Mouse (Mus musculus): ENCODE results near the gene Ampd1. TPM values are rescaled to one million over a fixed set of nuclear protein-coding genes. Genes with fewer than 3 reads are reported as not detected.

Gene Ampd1
- polyA plus RNA-seq, 1 experiment from 2014 or later = 0.66 TPM

DNA sequence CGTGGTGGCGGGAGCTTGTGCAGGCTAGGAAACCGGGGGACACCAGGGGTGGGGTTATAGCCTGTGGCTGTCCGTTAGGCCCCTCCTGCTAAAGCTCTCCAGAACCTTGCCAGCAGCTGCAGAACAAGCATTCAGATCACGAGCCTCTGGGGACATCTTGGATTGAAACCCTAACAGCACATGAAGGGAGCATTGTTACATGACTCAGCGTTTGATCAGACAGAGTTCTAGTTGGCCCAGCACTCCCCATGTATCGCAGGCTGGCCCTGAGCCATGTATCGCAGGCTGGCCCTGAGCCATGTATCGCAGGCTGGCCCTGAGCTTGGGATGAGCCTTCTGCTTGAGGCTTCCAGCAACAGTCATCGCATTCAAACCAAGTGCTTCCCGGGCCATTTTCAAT lies 67.5 kb downstream of the Ampd1 start:
- Histone ChIP-seq H3K4me2 (replicated peaks) (no peak overlapping the region), H3K4me1 (no peaks in the 10 kb centered on the region), H3K9me3 (no peaks in the 10 kb centered on the region), H3K36me3 (no peaks in the 10 kb centered on the region), H3K4me3 (no peak overlapping the region), H3K9ac (no peak overlapping the region), H3K27ac (no peak overlapping the region), H3K27me3 (replicated peaks) (no peaks in the 10 kb centered on the region)
- ATAC-seq (ENCODE audit: low FRiP score, low read depth) = no peak
- 93% methylated on average over 11 of the region's 11 CpGs for WGBS

DNA sequence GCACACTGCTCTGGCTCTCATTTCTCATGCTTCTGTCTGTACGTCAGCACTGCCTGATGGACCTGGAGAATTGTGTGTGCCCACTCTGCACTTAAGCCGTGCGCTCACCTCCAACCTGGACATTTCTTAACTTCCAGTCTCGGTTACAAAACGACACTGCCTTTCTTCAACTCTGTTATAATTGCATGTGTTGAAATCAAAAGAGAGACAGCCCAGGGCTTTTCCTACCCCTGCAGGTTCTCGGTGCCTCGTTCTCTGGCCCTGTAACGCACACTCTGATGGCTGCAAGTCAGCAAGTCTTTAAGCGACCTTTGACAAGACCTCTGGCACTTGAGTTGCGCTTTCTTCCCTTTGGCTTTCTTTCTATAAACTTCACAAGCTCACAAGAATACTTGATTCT lies 68.6 kb downstream of the Ampd1 start:
- no peak overlapping the region for H3K4me2 ChIP-seq (replicated peaks)
- no peak overlapping the region for H3K27ac ChIP-seq
- no peaks in the 10 kb centered on the region for H3K27me3 ChIP-seq (replicated peaks)
- H3K36me3 ChIP-seq = no peaks in the 10 kb centered on the region
- H3K9me3 ChIP-seq = no peaks in the 10 kb centered on the region
- H3K4me1 ChIP-seq = no peaks in the 10 kb centered on the region
- H3K4me3 ChIP-seq = no peak overlapping the region
- no peak for ATAC-seq (ENCODE audit: low FRiP score, low read depth)
- WGBS = 90% methylated on average over 10 of the region's 10 CpGs
- no peak overlapping the region for H3K9ac ChIP-seq

- no peak for ATAC-seq (ENCODE audit: low FRiP score, low read depth)
- 79% methylated on average over 2 of the region's 2 CpGs for WGBS
- Histone ChIP-seq H3K9ac (no peak overlapping the region), H3K4me2 (replicated peaks) (no peak overlapping the region), H3K4me3 (no peak overlapping the region), H3K9me3 (no peaks in the 10 kb centered on the region), H3K4me1 (no peaks in the 10 kb centered on the region), H3K27me3 (replicated peaks) (no peaks in the 10 kb centered on the region), H3K36me3 (no peaks in the 10 kb centered on the region), H3K27ac (no peak overlapping the region)
Observed at GRCm38 (mm10) chr3:103145336-103145735, 71.5 kb downstream of the Ampd1 start.

- Histone ChIP-seq H3K4me1 (no peaks in the 10 kb centered on the region), H3K4me3 (no peak overlapping the region), H3K27ac (no peak overlapping the region), H3K27me3 (replicated peaks) (no peaks in the 10 kb centered on the region), H3K4me2 (replicated peaks) (no peak overlapping the region), H3K36me3 (no peaks in the 10 kb centered on the region), H3K9me3 (no peaks in the 10 kb centered on the region), H3K9ac (no peak overlapping the region)
- no peak for ATAC-seq (ENCODE audit: low FRiP score, low read depth)
- 80% methylated on average over 4 of the region's 4 CpGs for WGBS
Observed at GRCm38 (mm10) chr3:103145791-103146190, 72.0 kb downstream of the Ampd1 start.

DNA sequence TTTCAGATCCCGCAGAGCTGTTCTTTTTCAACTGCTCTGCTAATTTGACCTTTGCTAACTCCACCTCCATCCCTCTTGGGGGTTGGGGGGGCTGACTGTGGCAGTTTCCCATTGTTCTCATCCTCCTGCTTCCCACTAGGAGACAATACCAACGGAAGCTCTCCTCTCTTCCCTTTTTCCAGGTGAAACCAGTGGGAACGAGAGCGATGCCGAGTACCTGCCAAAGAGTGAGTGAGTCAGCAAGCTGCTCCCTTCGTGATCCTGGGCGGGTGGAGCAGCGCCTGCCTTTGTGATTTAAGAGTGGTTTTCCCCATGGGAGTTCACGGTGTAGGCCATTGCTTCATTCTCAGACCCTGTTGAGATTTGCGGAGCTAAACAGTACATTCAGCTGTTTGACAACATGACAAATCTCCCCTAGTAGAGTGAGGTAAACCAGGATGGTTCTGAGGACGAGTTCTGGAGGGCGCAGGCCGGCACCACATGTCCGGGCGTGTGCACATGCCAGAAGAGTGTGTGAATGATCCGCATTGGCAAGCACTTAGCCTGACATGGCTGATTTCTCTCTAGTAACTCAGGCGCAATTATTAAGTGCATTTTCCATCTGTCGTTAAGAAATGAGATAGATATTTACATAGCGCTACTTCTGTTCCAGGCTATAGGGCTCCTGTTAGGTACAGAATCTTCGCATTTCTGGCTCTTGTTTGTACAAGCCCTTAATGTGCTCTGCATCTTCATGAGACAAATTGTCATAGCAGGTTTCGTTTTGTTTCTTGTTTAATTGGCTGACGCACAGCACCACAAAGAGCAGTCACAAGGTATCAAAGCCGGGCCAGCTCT lies 72.7 kb downstream of the Ampd1 start:
- Histone ChIP-seq H3K9me3 (no peaks in the 10 kb centered on the region), H3K4me1 (no peaks in the 10 kb centered on the region), H3K4me2 (replicated peaks) (no peak overlapping the region), H3K27ac (no peak overlapping the region), H3K27me3 (replicated peaks) (no peaks in the 10 kb centered on the region), H3K9ac (no peak overlapping the region), H3K4me3 (no peak overlapping the region), H3K36me3 (no peaks in the 10 kb centered on the region)
- no peak for ATAC-seq (ENCODE audit: low FRiP score, low read depth)
- WGBS = 63% methylated on average over 23 of the region's 23 CpGs

DNA sequence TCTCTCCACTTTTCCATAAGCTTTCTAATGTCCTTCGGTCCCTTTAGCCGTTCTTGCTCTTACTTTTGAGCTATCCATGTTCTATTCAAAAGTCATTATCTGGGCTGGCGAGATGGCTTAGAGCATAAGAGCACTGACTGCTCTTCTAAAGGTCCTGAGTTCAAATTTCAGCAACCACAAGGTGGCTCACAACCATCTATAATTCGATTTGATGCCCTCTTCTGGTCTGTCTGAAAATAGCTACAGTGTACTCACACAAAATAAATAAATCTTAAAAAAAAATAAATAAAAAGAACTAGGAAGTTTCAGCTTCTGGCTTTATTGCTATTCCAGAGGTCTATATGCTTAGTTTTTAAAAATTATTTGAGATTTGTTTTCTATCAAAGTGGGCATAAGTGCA lies 74.0 kb downstream of the Ampd1 start:
- H3K4me2 ChIP-seq (replicated peaks) = no peak overlapping the region
- H3K27me3 ChIP-seq (replicated peaks) = no peaks in the 10 kb centered on the region
- no peak overlapping the region for H3K4me3 ChIP-seq
- WGBS = 85% methylated on average over 4 of the region's 4 CpGs
- no peaks in the 10 kb centered on the region for H3K36me3 ChIP-seq
- no peak overlapping the region for H3K9ac ChIP-seq
- no peak for ATAC-seq (ENCODE audit: low FRiP score, low read depth)
- H3K27ac ChIP-seq = no peak overlapping the region
- no peaks in the 10 kb centered on the region for H3K9me3 ChIP-seq
- no peaks in the 10 kb centered on the region for H3K4me1 ChIP-seq

GRCm38 (mm10) chr3:103148941-103149340 lies 75.1 kb downstream of the Ampd1 start:
- Histone ChIP-seq H3K9ac (no peak overlapping the region), H3K4me3 (no peak overlapping the region), H3K27ac (no peak overlapping the region), H3K27me3 (replicated peaks) (no peaks in the 10 kb centered on the region), H3K4me1 (no peaks in the 10 kb centered on the region), H3K9me3 (no peaks in the 10 kb centered on the region), H3K4me2 (replicated peaks) (no peak overlapping the region), H3K36me3 (no peaks in the 10 kb centered on the region)
- ATAC-seq (ENCODE audit: low FRiP score, low read depth) = no peak
- 89% methylated on average over 10 of the region's 10 CpGs for WGBS

Other genes with a start within 250 kb of the Ampd1 start
- gene Sycp1, start 137.9 kb upstream of the Ampd1 start, polyA plus RNA-seq (2016; fragmentation: Nextera tagmentation; extraction: Ambion mirVana) = not detected in 2 replicates
- gene Nr1h5, start 109.9 kb upstream of the Ampd1 start, polyA plus RNA-seq (2016; fragmentation: Nextera tagmentation; extraction: Ambion mirVana) = 0.13 and 0.16 TPM in 2 replicates
- 61.9 and 78.6 TPM in 2 replicates for gene Sike1, start 78.3 kb upstream of the Ampd1 start, polyA plus RNA-seq (2016; fragmentation: Nextera tagmentation; extraction: Ambion mirVana)
- gene Csde1, start 53.6 kb upstream of the Ampd1 start, polyA plus RNA-seq (2016; fragmentation: Nextera tagmentation; extraction: Ambion mirVana) = 480 and 531 TPM in 2 replicates
- 125 and 126 TPM in 2 replicates for gene Nras, start 15.7 kb upstream of the Ampd1 start, polyA plus RNA-seq (2016; fragmentation: Nextera tagmentation; extraction: Ambion mirVana)
- 3.0 and 3.1 TPM in 2 replicates for gene Dennd2c, start 28.6 kb downstream of the Ampd1 start, polyA plus RNA-seq (2016; fragmentation: Nextera tagmentation; extraction: Ambion mirVana)
- 215 and 218 TPM in 2 replicates for gene Bcas2, start 97.6 kb downstream of the Ampd1 start, polyA plus RNA-seq (2016; fragmentation: Nextera tagmentation; extraction: Ambion mirVana)
- 40.1 and 41.1 TPM in 2 replicates for gene Trim33, start 205.3 kb downstream of the Ampd1 start, polyA plus RNA-seq (2016; fragmentation: Nextera tagmentation; extraction: Ambion mirVana)